Mouse (Mus musculus): ENCODE results near the gene Zbtb20. TPM values are rescaled to one million over a fixed set of nuclear protein-coding genes. Genes with fewer than 3 reads are reported as not detected.
A peak's percentile ranks its signal among the peaks of the same experiment; 100 is the strongest.

Gene Zbtb20
- total RNA-seq, 2 experiments from 2014 or later = 99.2 to 123 TPM

DNA sequence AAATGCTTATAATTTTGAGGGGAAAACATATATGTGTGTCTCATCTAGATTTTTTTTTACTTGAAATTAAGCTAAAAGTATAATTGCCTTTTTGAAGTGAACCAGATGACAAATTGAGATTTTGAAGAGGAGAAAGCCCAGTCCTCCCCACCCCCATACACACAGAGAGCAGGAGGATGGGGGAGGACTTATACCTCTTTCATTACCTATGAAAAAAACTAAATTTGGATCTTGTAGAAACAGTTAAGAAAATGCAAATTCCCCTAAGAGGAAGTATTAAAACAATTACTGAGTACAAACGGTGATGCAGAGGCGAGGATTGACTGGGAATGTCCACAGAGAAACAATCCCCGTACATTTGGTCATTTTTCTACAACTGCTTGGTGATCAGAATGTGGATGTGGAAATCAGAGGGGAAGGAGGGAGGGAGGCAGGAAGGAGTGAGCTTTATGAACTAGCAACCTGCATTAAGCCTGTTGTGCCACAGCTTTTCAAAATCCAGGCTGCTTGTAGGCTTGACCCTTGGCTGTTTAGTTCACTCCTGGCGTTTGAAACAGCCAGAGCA lies 578.8 kb downstream of the Zbtb20 start:
- no peak for DNase-seq

DNA sequence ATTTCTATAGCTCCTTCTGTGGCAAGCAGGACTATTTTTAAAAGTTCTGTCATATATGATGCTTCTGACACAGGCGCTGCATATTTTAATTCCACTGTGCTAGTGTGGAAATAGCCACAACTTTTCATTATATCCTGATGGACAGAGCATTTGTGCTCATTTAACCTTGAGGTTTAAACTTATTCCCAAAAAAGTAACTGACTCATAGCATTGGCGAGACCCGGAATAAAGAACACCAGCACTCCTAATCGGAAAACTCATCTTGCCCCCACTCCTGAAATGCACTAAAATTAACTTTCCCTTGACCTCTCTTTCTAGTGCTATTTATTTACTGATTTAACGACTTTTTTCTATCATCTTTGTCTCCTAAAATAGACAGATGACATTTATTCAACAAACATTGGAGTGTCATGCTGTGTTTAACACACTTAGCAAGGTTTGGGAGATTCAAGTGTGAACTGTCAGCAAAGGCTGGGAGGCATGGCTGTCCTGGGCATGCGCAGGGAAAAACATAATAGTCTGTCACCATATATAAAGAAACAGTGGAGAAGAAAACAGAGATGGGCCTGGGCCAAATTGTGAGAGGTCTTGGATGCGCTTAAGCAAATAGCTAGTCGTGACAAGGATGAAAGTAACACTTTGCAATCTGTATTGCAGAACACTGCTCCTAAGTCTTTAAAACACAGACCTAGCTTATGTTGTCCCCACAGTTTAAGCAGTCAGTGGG lies 580.9 kb downstream of the Zbtb20 start:
- DNase-seq = no peak

DNA sequence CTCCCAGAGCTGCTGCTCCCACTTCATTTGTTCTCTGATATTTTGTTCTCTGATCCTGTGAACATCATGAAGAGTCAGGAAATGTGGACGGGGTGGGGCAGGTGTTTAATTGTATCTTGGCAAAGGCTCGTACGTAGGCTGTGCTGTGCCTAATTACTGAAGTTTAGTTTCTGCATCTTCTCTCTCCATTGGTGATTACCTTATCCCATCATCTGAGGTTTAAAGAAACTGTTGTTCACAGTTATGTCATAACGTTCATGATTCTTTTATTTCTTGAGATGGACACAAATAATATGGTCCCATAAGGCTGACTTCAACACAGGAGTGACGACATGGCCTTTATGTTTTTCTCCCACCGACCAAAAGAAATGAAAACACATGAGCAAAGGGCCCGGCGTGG lies 582.1 kb downstream of the Zbtb20 start:
- DNase-seq = no peak

DNA sequence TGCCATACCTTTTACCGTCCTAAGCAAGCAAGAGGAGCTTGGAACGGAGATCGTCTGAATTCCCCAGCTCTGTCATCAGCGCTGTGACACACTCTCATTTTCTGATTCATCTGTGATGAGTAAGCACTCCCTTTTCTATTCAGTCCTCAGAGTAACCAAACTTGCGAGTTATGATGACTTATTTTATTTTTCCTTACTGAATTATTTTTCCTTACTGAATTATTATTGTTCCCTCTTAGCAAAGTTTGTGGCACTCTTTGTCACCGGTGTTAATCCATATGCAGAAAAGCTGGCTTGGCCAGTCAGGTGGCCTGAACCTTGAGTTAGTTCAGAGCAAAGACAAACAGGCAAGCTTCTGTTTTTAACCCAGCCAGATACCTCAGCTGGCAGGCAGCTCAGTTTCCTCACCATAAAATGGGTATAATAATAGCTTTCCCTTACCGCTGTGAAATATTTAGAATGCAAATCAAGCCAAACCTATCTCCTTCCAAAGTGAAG lies 583.1 kb downstream of the Zbtb20 start:
- no peak for DNase-seq

DNA sequence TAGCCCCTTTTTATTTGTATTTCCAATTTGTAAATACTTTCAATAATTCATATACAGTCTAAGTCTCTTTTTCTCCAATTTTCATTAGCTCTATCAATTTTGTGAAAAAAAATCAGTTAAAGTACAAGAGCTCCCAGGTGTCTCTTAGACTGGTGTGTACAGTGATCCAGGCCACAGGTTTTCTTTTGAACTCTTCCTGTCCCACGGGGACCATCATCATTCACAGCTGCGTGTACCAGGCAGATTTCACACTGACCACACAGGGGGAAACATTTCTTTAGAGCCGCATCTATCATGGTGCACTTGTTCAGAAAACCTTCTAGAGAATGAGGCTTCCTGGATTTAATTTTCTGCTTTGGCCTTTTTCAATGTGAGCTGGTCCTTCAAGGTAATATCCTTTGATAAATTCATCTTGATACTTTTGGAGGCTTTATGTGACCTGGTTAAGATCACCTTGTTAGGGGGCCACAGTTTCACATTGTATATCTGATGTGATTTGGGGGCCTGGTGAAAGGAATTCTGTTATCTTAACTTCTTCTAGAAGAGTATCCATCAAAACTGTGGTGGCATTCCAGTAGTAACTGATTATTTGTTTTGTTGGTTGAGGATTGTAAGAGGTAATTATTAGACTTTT lies 586.2 kb downstream of the Zbtb20 start:
- no peak for DNase-seq

DNA sequence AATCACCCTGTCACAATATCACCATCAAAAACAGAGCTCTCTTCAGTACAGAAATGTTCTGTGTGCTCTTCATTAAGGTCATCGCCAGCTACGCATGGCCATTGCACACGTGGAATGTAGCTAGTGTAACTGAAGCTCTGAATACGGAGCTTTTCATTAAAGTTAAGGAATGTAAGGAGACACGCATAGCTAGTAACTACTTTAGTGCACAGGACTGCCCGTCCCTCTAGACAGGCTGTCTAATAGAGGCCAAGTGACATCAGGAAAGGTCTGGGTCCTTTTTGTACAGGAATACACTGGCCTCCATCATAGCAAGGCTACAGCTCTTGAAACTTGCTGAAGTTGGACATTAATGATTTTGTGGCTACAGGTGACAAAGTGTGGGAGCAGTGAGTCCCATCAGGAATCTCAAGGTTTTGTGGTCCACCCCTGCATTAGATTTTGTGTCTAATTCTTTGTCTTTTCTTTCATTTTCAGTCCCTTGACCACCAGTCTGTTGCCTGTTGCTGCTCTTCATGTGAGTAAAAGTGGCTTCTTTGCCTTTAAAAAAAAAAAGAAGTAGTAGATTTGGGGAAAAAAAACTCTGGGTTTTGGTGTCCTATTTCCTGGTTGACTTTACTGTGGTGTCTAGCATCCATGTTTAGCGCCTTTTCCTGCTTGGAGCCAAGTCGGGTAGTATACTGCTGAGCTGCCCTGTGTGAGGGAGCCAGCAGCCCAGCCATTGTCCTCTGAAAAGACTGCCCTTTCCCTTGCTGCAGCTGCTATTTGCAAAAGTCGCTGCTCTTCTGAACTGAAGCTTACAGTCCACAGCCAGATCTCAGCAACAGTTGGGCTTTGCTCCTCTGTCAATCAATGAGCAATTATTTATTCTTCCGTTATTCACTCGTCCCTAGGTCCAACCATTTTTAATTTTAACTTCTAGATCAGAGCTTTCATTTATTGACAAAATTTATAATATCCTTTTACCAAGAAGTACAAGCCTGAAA lies 587.1 kb downstream of the Zbtb20 start:
- no peak for DNase-seq

DNA sequence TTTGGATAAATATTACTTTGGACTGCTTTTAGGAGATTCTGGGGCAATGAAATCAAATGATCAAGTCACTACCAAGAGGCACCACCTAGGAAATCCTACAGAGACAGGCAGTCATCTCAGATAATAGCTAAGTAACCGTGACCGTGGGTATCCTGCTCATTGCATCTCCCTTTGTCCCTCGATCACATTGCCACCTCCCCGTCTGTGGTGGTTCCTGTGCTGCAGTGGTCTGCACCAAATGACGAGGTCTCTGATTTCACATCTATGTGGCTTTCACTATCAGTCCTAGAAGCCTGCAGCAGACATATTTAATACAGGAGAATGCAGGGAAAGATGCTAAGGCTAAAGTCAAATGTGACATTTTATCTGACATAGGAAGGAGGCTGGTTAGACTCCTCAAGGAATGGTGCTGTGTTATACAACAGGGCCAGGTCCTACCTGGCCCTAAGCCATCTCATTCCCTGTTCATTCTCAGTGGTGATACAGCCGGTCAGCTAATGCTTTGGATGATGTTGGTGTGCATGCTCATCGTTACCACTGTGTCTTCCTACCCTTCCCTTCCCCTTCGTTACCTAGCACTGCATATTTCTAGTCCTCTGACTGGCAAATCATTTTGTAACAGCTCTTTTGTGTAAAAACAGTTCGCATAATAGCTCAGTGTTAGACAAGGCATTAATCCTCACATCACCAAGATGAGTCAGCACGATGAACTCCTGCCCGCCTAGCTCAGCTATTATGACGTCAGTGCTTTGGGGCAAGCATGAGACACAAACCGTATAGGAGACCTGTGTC lies 588.2 kb downstream of the Zbtb20 start:
- peak; percentile 33 for DNase-seq

DNA sequence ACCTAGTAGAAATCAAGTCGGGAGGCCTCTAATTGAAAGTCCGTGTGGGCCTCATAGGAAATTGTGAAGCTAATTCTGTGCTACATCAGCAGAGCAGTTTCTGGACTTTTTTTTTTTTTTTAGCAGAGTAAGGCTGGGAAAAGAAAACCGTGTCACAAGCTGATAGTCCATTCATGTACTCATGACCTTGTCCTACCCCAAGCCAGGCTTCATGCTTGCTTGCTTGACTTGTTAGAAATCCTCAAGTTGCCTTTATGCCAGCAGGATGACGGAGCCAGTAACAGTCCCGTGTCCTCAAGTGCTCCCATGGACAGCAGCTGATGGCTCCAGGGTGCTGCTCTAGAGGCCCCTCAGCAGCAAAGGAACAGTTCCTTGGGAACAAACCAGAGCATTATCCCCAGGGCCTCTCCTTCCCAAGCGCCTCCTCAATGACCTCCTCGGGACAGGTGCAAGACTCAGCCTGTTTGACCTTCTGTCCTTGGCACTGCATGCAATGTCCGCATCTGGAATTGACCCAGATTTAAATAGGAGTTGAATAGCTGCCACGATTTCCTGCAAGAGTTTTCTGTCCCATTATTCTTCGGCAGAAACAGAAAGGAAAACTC lies 588.9 kb downstream of the Zbtb20 start:
- DNase-seq = peak; percentile 76

DNA sequence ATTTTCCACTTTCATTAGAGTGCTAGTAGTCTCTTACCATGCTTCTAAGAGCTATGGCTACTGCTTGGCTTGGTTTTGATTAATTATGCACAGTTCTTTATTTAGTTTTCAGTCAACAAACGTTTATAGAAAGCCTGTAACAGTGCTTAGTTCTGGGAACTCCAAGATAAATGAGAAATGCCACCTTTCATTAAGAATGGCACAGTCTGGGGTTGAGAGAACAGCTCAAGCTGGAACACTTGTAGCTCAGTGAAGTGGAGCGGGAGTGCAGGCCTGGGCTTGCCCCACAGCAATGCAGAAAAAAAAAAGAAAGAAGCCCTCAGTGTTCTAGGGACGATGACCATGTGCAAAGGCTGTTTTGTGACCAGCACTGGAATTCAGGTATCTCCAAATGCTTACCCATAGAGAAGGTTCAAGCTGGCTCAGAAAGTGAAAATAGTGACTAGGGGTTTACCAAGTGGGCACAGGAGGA lies 589.7 kb downstream of the Zbtb20 start:
- no peak for DNase-seq

DNA sequence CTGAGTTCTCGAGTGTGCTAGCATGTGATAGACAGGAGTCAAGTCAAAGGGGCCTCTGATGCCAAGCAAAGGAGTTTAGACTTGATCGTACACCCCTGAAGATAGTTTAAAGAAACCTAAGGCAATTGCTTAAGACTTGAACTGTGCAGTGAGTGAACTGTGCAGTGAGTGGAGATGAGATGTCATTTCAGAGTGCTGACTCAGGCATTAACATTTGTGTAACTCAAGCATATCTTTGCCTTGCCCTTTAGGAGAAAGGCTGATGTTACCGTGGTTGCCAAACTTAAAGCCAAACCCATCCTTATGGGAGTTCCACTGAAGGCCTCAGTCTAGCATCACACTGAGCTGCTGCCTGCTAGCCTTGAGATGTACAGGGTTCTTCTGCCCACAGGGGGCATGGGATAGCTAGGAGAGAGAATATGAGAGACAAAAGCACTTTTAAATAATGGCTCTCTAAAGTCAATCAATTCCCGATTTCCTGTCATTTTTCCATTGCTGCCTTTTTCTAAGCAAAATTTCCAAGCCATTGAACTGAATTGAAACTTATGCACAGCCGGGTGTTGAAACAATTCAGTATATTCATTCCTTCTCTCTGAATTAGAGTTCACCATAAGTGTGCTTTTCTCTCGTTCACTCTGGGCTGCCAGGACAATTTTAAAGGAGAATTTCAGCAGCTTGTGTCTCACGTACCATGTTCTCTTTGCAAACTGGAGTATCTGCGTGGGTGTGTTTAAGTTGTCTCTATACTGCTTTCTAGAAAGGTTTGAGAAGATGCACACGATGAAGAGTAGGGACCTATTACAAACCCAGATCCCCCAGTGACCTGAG lies 590.5 kb downstream of the Zbtb20 start:
- DNase-seq = peak; percentile 28

DNA sequence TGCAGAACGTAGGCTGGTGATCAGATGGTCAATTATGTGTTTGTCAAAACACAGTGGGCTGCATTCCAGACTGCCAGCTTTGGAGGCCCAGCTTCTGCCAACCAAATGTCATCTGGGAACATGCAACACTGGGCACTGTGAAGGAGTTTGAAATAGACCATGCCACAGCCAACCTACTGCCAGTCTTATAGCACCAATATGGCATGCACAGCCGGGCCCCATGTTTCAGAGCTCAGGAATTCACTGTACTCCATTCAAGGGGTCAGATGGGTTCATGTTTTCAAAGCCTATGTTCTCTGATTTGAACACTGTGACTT lies 591.0 kb downstream of the Zbtb20 start:
- DNase-seq = peak; percentile 59

DNA sequence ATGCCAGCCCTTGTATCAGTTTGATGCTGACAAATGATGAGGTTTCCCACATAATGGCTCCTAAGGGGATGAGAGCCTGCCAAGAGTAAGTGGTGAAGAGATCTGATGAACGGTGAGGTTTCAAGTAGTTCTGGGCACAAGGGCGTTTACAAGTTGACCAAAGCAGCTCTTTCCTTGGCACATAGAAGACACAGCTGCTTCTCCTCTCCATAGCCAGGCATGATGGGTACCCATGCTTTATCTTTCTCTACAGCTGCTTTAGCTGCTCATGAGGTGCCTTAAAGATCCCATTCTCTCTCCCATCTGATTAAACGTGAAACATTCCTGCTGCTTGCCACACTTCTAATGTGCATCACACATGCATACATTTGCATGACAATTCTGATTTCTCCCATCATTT lies 595.4 kb downstream of the Zbtb20 start:
- no peak for DNase-seq

DNA sequence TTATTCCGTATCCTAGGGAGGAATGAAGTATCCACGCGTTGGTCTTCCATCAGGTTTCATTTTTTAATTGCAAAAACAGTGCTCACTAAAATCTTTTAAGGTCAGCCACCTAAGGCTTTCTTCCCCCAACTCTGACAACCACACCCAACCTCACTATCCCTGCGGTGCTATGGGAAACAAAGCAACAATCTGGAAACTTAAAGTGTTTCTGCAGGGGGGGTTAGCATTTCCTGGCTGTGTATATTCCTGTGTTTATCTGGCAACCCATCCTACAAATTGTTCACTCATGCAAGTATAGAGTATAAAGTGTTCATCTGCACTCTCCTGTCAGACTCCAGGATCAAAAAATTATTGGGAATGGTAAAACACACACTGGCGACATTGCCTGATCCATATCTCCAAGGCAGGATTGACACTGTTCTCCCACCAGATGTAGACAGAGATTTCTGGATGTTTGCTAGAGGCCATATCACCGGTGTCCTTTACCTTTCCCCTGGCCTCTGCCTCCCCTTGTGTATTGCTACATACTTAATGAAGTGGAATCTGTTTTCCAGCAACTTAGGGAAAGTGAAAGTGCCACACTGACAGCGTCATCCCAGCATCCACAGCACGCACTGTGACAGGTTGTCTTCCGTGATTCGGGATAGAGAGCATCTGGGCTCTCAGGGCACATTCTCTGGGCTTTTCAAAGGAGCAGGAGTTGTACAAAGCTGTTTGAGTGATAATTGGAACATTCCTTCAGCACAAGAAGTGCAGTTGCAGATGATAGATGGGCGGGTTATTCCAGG lies 599.5 kb downstream of the Zbtb20 start:
- peak; percentile 36 for DNase-seq

DNA sequence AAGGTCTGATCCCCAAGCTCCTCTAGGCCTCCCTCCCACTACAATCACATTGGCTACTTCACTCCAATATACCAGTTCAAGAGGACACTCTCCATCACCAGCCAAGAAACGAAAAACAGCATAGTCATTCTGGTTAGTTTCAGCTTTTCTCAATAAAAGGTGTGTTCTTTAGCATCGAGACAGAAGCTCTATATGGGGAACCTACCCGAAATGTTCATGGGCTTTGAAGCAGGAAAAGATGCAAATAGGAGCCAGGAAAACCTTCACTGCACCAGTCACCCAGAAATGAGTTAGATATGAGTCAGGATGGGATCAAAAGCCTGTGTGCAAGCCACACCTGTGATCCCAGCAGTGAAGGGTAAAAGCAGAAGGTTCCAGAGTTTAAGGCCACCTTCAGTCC lies 601.2 kb downstream of the Zbtb20 start:
- no peak for DNase-seq

DNA sequence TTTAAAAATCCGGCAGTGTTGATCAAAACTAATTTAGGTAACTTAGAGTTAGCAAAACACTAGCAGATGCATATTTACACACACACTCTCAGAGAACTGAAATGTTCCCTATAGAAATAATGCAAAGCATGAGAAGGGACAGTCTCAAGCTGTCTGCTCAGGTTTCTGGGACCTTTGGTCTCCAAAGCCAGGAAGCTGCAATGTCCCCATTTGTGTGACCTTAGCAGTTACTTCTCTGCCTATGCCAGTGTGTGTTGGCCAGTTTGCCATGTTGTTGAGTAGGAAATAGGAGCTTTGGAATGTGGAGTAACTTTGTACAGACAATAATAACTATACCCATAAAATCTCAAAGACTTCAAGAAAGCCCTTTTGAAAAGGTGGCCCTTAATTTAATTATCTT lies 602.7 kb downstream of the Zbtb20 start:
- DNase-seq = no peak

DNA sequence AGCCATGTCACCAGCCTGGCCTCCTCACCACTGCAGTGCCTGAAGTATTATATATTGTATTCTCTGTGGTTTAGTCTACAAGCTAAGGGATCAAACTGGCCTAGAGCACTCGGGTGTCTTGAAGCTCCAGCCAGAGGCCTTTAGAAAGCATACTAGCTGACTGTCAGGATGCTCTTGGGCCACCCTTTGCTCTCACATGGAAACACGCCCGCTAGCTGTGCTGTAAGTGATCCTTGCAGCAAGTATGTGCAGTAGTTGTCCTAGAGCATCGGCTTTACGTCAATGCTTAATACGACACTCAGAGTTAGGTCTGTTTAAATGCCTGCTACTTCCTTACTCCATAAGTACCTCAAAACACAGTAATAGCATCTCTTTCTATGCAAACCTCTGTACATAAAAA lies 604.9 kb downstream of the Zbtb20 start:
- DNase-seq = no peak

DNA sequence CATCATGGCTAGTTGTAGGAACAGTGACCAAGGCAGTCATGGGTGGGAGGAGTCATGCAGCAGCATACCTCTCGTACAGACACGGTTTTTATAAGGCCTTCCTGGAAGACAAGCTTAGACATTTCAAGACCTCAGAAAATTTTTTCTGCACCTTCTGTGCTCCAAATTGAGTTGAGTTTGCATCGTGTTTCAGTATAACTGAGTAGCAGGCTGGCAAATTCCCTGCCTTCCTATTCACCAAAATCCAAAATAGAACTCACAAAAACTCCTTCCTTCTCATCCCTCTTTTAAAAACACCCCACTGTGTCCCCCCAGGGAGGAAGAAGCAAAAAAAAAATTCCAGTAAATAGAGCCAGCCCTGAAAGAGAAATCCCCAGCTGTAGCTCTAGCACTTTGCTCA lies 606.4 kb downstream of the Zbtb20 start:
- DNase-seq = no peak

DNA sequence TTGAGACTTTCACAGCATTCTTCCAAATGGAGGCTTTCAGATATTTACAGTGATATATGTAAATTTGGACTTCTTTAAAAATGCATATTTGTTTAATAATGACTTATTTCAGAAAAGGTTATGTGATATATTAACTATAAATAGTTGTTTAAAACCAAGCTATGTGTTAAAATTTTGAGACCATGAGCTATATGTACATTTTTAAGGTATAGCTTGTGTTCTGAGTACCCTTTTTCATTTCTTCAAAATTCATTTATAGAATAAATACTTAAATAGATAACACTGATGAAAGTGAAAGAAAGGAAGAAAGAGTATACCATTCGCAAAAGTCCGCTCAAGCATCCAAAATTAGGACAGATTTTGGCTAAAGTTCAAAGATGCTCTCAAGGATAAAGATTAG lies 607.1 kb downstream of the Zbtb20 start:
- DNase-seq = no peak

DNA sequence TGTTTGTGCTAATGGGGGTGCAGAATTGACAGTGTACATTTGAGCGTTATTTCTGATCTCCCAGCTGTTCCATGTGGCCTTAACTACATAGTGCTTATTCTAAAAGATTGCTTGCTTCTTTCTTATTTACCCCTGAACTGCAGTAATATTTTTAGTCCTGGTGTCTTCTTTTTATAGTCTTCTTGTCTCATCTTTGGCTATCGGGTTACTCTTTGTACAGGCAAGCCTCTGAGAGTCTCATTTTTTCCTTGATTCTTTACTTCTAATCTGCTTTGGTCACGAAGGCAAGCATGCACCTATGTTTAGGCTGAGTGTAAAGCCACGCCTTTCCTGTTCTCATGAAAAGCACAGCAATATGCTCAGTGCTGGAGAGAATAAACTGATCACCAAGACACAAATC lies 608.7 kb downstream of the Zbtb20 start:
- no peak for DNase-seq

Data from adrenal gland, postnatal 10 days (tissue).